Mouse (Mus musculus) urinary bladder, postnatal 4 days (tissue): ENCODE data around the gene Dnah9.

ENCODE experiments used
- DNase-seq, 2 experiments: peaks; one replicate each; pipeline ENCODE4 v3.0.0; 2021 to 2022; ENCODE audit warnings: low spot score in 2 of 2

Dnah9 gene

GRCm38 (mm10) chr11:66167801-66168651, at the start of gene Dnah9:
Gene Dnah9 (minus strand): TSS chr11:66168551.
- peak; percentile 39 to 64 for DNase-seq

GRCm38 (mm10) chr11:66188627-66189287, 20.4 kb upstream of the Dnah9 start:
- DNase-seq = peak; percentile 30 to 61

GRCm38 (mm10) chr11:66188146-66188545, 19.8 kb upstream of the Dnah9 start:
- no peak for DNase-seq

GRCm38 (mm10) chr11:66177781-66178180, 9.4 kb upstream of the Dnah9 start:
- DNase-seq = no peak

- DNase-seq = no peak
Measured at GRCm38 (mm10) chr11:66164022-66164421, 4.3 kb downstream of the Dnah9 start.

- DNase-seq = no peak
Measured at GRCm38 (mm10) chr11:66140631-66141252, 27.6 kb downstream of the Dnah9 start.

- DNase-seq = no peak
Measured at GRCm38 (mm10) chr11:66134826-66135225, 33.5 kb downstream of the Dnah9 start.

- no peak for DNase-seq
Measured at GRCm38 (mm10) chr11:66126150-66126549, 42.2 kb downstream of the Dnah9 start.

GRCm38 (mm10) chr11:66124496-66124895, 43.9 kb downstream of the Dnah9 start:
- no peak for DNase-seq

GRCm38 (mm10) chr11:66122017-66122416, 46.3 kb downstream of the Dnah9 start:
- DNase-seq = no peak

GRCm38 (mm10) chr11:66083663-66084254, 84.6 kb downstream of the Dnah9 start:
- no peak for DNase-seq

GRCm38 (mm10) chr11:66072921-66073320, 95.4 kb downstream of the Dnah9 start:
- DNase-seq = no peak

GRCm38 (mm10) chr11:66058956-66059355, 109.4 kb downstream of the Dnah9 start:
- DNase-seq = no peak

- DNase-seq = no peak
Measured at GRCm38 (mm10) chr11:66051294-66051693, 117.1 kb downstream of the Dnah9 start.

- DNase-seq = no peak
Measured at GRCm38 (mm10) chr11:66049146-66049545, 119.2 kb downstream of the Dnah9 start.

GRCm38 (mm10) chr11:66046594-66047193, 121.7 kb downstream of the Dnah9 start:
- DNase-seq = no peak

GRCm38 (mm10) chr11:66043635-66044034, 124.7 kb downstream of the Dnah9 start:
- no peak for DNase-seq

GRCm38 (mm10) chr11:66042531-66042930, 125.8 kb downstream of the Dnah9 start:
- DNase-seq = no peak

- DNase-seq = no peak
Measured at GRCm38 (mm10) chr11:66025728-66026127, 142.6 kb downstream of the Dnah9 start.

GRCm38 (mm10) chr11:65975871-65976270, 192.5 kb downstream of the Dnah9 start:
- DNase-seq = no peak

- no peak for DNase-seq
Measured at GRCm38 (mm10) chr11:65930796-65931195, 237.6 kb downstream of the Dnah9 start.

- no peak for DNase-seq
Measured at GRCm38 (mm10) chr11:65930359-65930758, 238.0 kb downstream of the Dnah9 start.
